Mouse (Mus musculus): ENCODE measurements around the gene Dop1b.
A peak's percentile ranks its signal among the peaks of the same experiment; 100 is the strongest.
"Not testable (repeated sequence)": the region's sequence is repeated elsewhere in the genome, so short reads cannot be mapped to it uniquely, and the experiment has no call there.

The Dop1b gene

GRCm38 (mm10) chr16:93797841-93798492, 86.3 kb downstream of the Dop1b start:
- peak; percentile 35 to 38 for DNase-seq

GRCm38 (mm10) chr16:93798623-93799022, 86.9 kb downstream of the Dop1b start:
- no peak for DNase-seq

- peak in 1 of 2 experiments; percentile 57 for DNase-seq
Measured at GRCm38 (mm10) chr16:93799071-93799470, 87.4 kb downstream of the Dop1b start.

GRCm38 (mm10) chr16:93799936-93800335, 88.2 kb downstream of the Dop1b start:
- no peak for DNase-seq

GRCm38 (mm10) chr16:93807167-93807566, 95.5 kb downstream of the Dop1b start:
- DNase-seq, result no peak

- DNase-seq, result no peak
Measured at GRCm38 (mm10) chr16:93807961-93808554, 96.4 kb downstream of the Dop1b start.

GRCm38 (mm10) chr16:93815856-93816736, 104.4 kb downstream of the Dop1b start:
- DNase-seq, result no peak

- no peak for DNase-seq
Measured at GRCm38 (mm10) chr16:93816861-93817260, 105.2 kb downstream of the Dop1b start.

GRCm38 (mm10) chr16:93817371-93817770, 105.7 kb downstream of the Dop1b start:
- no peak for DNase-seq

GRCm38 (mm10) chr16:93818691-93819324, 107.1 kb downstream of the Dop1b start:
- DNase-seq, result no peak

GRCm38 (mm10) chr16:93819325-93819696, 107.6 kb downstream of the Dop1b start:
- no peak for DNase-seq

- DNase-seq, result no peak
Measured at GRCm38 (mm10) chr16:93820040-93820439, 108.3 kb downstream of the Dop1b start.

- DNase-seq, result no peak
Measured at GRCm38 (mm10) chr16:93821706-93822105, 110.0 kb downstream of the Dop1b start.

- not testable (repeated sequence) for DNase-seq
Measured at GRCm38 (mm10) chr16:93822433-93823225, 110.9 kb downstream of the Dop1b start.

- DNase-seq, result no peak
Measured at GRCm38 (mm10) chr16:93824799-93825198, 113.1 kb downstream of the Dop1b start.

GRCm38 (mm10) chr16:93825463-93825862, 113.8 kb downstream of the Dop1b start:
- no peak for DNase-seq

- no peak for DNase-seq
Measured at GRCm38 (mm10) chr16:93826054-93826453, 114.3 kb downstream of the Dop1b start.

- not testable (repeated sequence) for DNase-seq
Measured at GRCm38 (mm10) chr16:93826478-93826877, 114.8 kb downstream of the Dop1b start.

GRCm38 (mm10) chr16:93826909-93827308, 115.2 kb downstream of the Dop1b start:
- no peak for DNase-seq

GRCm38 (mm10) chr16:93829526-93829925, 117.8 kb downstream of the Dop1b start:
- DNase-seq, result no peak

GRCm38 (mm10) chr16:93830071-93830470, 118.4 kb downstream of the Dop1b start:
- no peak for DNase-seq

GRCm38 (mm10) chr16:93830916-93831315, 119.2 kb downstream of the Dop1b start:
- no peak for DNase-seq

All from cerebellum, postnatal 25 days (tissue).